Mouse (Mus musculus) hindbrain, embryonic 14.5 days (tissue): ENCODE measurements around the gene Smarca1. TPM values are rescaled to one million over a fixed set of nuclear protein-coding genes. Genes with fewer than 3 reads are reported as not detected.
A peak's percentile ranks its signal among the peaks of the same experiment; 100 is the strongest.

Experiments used
- ATAC-seq: fragments of 200-750 bp; cut with Nextera tagmentation; 2 replicates; pipeline ENCODE4 v1.8.0; 2017; ENCODE audit warnings: moderate number of reproducible peaks, mild to moderate bottlenecking, moderate TSS enrichment, moderate library complexity; ENCODE audit not compliant: low FRiP score
- DNase-seq: peaks from one replicate; pipeline ENCODE4 v3.0.0-alpha.2; 2015; ENCODE audit warnings: low spot score
- H3K27ac ChIP-seq: fragments of 300-500 bp; sonication (generic); 2 replicates; pipeline ENCODE4 v1.5.1; 2014; ENCODE audit warnings: mild to moderate bottlenecking, moderate library complexity
- H3K27me3 ChIP-seq: fragments of 300-500 bp; sonication (generic); 2 replicates; pipeline ENCODE4 v1.6.1; 2014; ENCODE audit warnings: mild to moderate bottlenecking, low read length, mixed read lengths; ENCODE audit not compliant: control insufficient read depth, insufficient read depth
- H3K36me3 ChIP-seq: fragments of 300-500 bp; sonication (generic); replicated peaks from 2 replicates; pipeline ENCODE4 v1.6.1; 2014; ENCODE audit not compliant: control insufficient read depth, insufficient read depth
- H3K4me1 ChIP-seq: fragments of 300-500 bp; sonication (generic); replicated peaks from 2 replicates; pipeline ENCODE4 v1.6.1; 2014; ENCODE audit warnings: antibody characterized with exemption, low read length, mixed read lengths; ENCODE audit not compliant: control insufficient read depth, insufficient read depth
- H3K4me2 ChIP-seq: fragments of 300-500 bp; sonication (generic); replicated peaks from 2 replicates; pipeline ENCODE4 v1.6.1; 2014; ENCODE audit warnings: mild to moderate bottlenecking, moderate library complexity
- H3K4me3 ChIP-seq: fragments of 300-500 bp; sonication (generic); replicated peaks from 2 replicates; pipeline ENCODE4 v1.5.1; 2014; ENCODE audit warnings: mild to moderate bottlenecking, low read length
- H3K9ac ChIP-seq: fragments of 300-500 bp; sonication (generic); 2 replicates; pipeline ENCODE4 v1.6.1; 2014
- H3K9me3 ChIP-seq: fragments of 300-500 bp; sonication (generic); 2 replicates; pipeline ENCODE4 v1.6.1; 2016; ENCODE audit warnings: low read length; ENCODE audit not compliant: control insufficient read depth
- WGBS: fragments of 180-500 bp; shearing (Covaris S2); extraction: QIAGEN DNeasy Blood & Tissue Kit; methylation state at CpG from one replicate; pipeline ENCODE4 v1.1.7; 2014; 5-methylcytosine and 5-hydroxymethylcytosine counted together
- polyA plus RNA-seq: library from polyadenylated mRNA; unstranded; fragments of >200 nt; fragmentation: Nextera tagmentation; extraction: Ambion mirVana; gene quantifications from 2 replicates; pipeline ENCODE4 v1.2.1, GENCODE M21; 2014

Gene Smarca1
- polyA plus RNA-seq, 1 experiment from 2014 or later, result 37.3 TPM

DNA sequence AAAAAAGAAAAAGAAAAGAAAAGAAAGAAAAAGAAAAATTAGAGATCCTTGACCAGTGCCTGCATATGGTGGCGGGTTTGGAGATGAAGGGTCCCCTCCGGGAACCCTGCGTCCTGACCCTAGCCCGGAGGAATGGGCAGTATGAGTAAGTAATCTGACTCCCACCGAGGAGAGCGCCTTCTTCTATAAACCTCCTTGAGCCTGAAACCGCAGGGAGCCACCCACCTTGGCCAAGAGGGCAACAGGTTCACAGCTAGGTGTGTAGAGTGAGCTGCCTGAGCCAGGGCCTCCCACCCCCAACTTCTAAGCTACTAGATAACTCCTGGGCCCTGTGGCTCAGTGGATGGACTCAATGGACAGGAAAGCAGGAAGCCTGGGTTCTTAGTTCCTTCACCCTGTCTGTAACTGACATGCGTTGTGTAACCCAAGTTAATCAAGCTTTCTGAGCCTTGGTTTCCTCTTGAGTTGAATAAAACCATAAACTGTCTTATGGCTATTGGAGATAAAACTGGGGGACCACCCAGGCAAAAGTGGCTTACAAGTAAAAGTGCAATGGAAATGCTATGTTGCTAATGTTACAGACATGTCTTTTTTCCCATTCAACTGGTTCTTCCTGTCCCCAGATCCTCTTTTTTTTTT is 20.2 kb upstream of the Smarca1 start:
- peak overlapping the region; percentile 63 for H3K4me3 ChIP-seq
- peak overlapping the region; percentile 62 for H3K4me2 ChIP-seq
- H3K27ac ChIP-seq, result no peak overlapping the region
- no peaks in the 10 kb centered on the region for H3K9me3 ChIP-seq
- no peaks in the 10 kb centered on the region; the same call in 1 of the 2 replicates for H3K36me3 ChIP-seq
- DNase-seq, result no peak
- 19% methylated on average over 8 of the region's 8 CpGs for WGBS
- H3K27me3 ChIP-seq, result no peaks in the 10 kb centered on the region
- H3K4me1 ChIP-seq, result no peaks in the 10 kb centered on the region; the same call in 1 of the 2 replicates
- H3K9ac ChIP-seq, result peak overlapping the region; percentile 86
- ATAC-seq, result peak; percentile 32; the same call in 1 of the 2 replicates

- H3K36me3 ChIP-seq, result no peaks in the 10 kb centered on the region
- peak; percentile 91 for ATAC-seq
Observed at GRCm38 (mm10) chrX:47912306-47912792, 19.6 kb upstream of the Smarca1 start, which contains the start of gene Ocrl. Gene Ocrl, plus strand, starts transcription at chrX:47912387.

GRCm38 (mm10) chrX:47891907-47892430 is 805 bp downstream of the Smarca1 start:
- Histone ChIP-seq H3K27ac (peak overlapping the region; percentile 89), H3K4me3 (peak overlapping the region; percentile 64), H3K9me3 (no peaks in the 10 kb centered on the region), H3K4me2 (peak overlapping the region; percentile 60), H3K4me1 (0 out of 2 replicates have a peak, but pooled peaks cover 2% of the 10 kb centered on the region), H3K36me3 (no peaks in the 10 kb centered on the region), H3K9ac (peak overlapping the region; percentile 79), H3K27me3 (no peaks in the 10 kb centered on the region)
- DNase-seq, result peak; percentile 43
- ATAC-seq, result peak; percentile 82
- WGBS, result 14% methylated on average over 13 of the region's 36 CpGs

More at GRCm38 (mm10) chrX:47912306-47912792, 19.6 kb upstream of the Smarca1 start, which contains the start of gene Ocrl:
- Histone ChIP-seq H3K9me3 (no peaks in the 10 kb centered on the region), H3K4me1 (no peaks in the 10 kb centered on the region; the same call in 1 of the 2 replicates), H3K27ac (peak within 1 kb of the TSS; percentile 87), H3K4me3 (peak within 1 kb of the TSS; percentile 63), H3K4me2 (peak within 1 kb of the TSS; percentile 62), H3K9ac (peak within 1 kb of the TSS; percentile 86), H3K27me3 (no peaks in the 10 kb centered on the region)
- DNase-seq, result peak; percentile 71
- 18% methylated on average over 29 of the region's 35 CpGs for WGBS

DNA sequence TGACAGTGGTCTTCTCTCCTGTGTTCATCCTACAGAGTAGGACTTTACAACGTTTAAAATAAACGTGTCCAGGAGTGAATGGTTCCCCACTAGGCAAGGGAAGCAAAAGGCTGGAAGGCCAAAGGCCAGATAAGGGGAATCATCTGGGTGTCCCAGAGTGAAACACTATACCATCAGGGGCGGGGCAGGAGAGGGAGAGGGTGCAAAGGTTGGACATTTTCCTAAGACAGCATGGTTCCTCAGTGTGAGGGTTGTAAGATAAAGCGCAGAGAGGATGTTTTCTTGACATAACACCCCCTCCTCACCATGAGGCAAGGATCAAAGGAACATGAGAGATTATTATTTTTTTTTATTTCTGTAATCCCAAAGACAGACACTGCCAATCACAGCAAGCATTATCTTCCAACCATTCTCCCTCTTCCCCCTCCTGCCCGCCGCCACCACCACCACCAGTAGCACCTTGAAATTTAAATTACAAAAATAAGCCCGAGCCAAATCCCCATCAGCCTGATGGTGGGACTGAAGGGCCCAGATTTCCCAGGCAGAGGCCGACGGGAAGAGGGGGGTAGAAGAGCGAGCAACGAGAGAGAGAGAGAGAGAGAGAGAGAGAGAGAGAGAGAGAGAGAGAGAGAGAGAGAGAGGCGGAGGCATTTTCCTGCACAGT is 1.4 kb downstream of the Smarca1 start:
- Histone ChIP-seq H3K4me3 (peak overlapping the region; percentile 64), H3K36me3 (no peaks in the 10 kb centered on the region), H3K9me3 (no peaks in the 10 kb centered on the region), H3K4me2 (peak overlapping the region; percentile 60), H3K27me3 (no peaks in the 10 kb centered on the region), H3K9ac (peak overlapping the region; percentile 79), H3K27ac (peak overlapping the region; percentile 89), H3K4me1 (0 out of 2 replicates have a peak, but pooled peaks cover 2% of the 10 kb centered on the region)
- 15% methylated on average over 7 of the region's 12 CpGs for WGBS
- DNase-seq (no peak), ATAC-seq (peak; percentile 35)

- no peak overlapping the region for H3K4me2 ChIP-seq
- H3K4me3 ChIP-seq, result no peak overlapping the region
- H3K27me3 ChIP-seq, result no peaks in the 10 kb centered on the region
- H3K9me3 ChIP-seq, result no peaks in the 10 kb centered on the region
- 0 out of 2 replicates have a peak, but pooled peaks cover 2% of the 10 kb centered on the region for H3K4me1 ChIP-seq
- no peak for ATAC-seq
- no peak for DNase-seq
- WGBS, result 78% methylated on average over 2 of the region's 2 CpGs
- no peak overlapping the region for H3K27ac ChIP-seq
- H3K36me3 ChIP-seq, result peaks cover 11% of the 10 kb centered on the region
- H3K9ac ChIP-seq, result no peak overlapping the region
Observed at GRCm38 (mm10) chrX:47887401-47887800, 5.4 kb downstream of the Smarca1 start.

GRCm38 (mm10) chrX:47882813-47883212 is 10.0 kb downstream of the Smarca1 start:
- ATAC-seq (no peak), DNase-seq (no peak)
- H3K4me2 ChIP-seq, result no peak overlapping the region
- H3K27ac ChIP-seq, result no peak overlapping the region
- no peaks in the 10 kb centered on the region for H3K27me3 ChIP-seq
- H3K4me1 ChIP-seq, result no peaks in the 10 kb centered on the region
- no peaks in the 10 kb centered on the region for H3K9me3 ChIP-seq
- H3K4me3 ChIP-seq, result no peak overlapping the region
- WGBS, result 82% methylated on average over 6 of the region's 6 CpGs
- no peak overlapping the region for H3K9ac ChIP-seq
- peaks cover 11% of the 10 kb centered on the region for H3K36me3 ChIP-seq

DNA sequence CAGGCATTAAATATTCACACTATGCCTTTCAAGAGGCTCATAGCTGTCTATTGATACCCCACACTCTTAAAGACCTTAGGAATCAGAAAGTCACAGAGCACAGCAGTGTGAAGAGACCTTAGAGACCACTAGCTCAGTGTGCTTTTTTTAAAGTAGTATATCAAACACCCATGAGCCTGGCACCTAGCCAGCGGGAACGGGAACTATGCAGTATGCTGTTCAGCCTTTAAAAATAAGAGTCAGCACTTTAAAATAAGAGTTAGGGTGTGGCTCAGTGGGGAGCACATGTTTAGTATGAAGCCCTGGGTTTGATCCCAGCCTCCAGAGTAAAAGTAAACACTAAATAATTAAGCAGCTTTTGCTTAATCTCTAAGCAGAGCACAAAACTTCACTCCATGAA is 12.7 kb downstream of the Smarca1 start:
- H3K4me3 ChIP-seq, result no peak overlapping the region
- H3K4me1 ChIP-seq, result no peaks in the 10 kb centered on the region
- peaks cover 11% of the 10 kb centered on the region for H3K36me3 ChIP-seq
- H3K27me3 ChIP-seq, result no peaks in the 10 kb centered on the region
- 43% methylated on average over 2 of the region's 2 CpGs for WGBS
- ATAC-seq, result no peak
- no peak overlapping the region for H3K4me2 ChIP-seq
- no peaks in the 10 kb centered on the region for H3K9me3 ChIP-seq
- no peak overlapping the region for H3K27ac ChIP-seq
- H3K9ac ChIP-seq, result no peak overlapping the region
- no peak for DNase-seq

- Histone ChIP-seq H3K27ac (no peak overlapping the region), H3K9me3 (no peaks in the 10 kb centered on the region), H3K4me1 (no peaks in the 10 kb centered on the region), H3K9ac (no peak overlapping the region), H3K4me2 (no peak overlapping the region), H3K4me3 (no peak overlapping the region), H3K27me3 (no peaks in the 10 kb centered on the region), H3K36me3 (peaks cover 32% of the 10 kb centered on the region)
- ATAC-seq (no peak), DNase-seq (no peak)
- 100% methylated on average over 1 of the region's 1 CpGs for WGBS
Observed at GRCm38 (mm10) chrX:47858544-47858943, 34.2 kb downstream of the Smarca1 start.

- DNase-seq, result no peak
- no peak overlapping the region for H3K4me3 ChIP-seq
- WGBS, result 74% methylated on average over 1 of the region's 1 CpGs
Observed at GRCm38 (mm10) chrX:47835835-47836195, 57.0 kb downstream of the Smarca1 start.

More at GRCm38 (mm10) chrX:47835835-47836195, 57.0 kb downstream of the Smarca1 start:
- Histone ChIP-seq H3K4me2 (no peak overlapping the region), H3K9ac (no peak overlapping the region), H3K36me3 (no peaks in the 10 kb centered on the region), H3K4me1 (no peaks in the 10 kb centered on the region), H3K27me3 (no peaks in the 10 kb centered on the region), H3K9me3 (no peaks in the 10 kb centered on the region), H3K27ac (no peak overlapping the region)
- ATAC-seq, result no peak
